Mouse (Mus musculus): ENCODE measurements around the gene Syndig1. TPM values are rescaled to one million over a fixed set of nuclear protein-coding genes. Genes with fewer than 3 reads are reported as not detected.

Gene Syndig1
- total and polyA plus RNA-seq, 2 experiments = not detected

DNA sequence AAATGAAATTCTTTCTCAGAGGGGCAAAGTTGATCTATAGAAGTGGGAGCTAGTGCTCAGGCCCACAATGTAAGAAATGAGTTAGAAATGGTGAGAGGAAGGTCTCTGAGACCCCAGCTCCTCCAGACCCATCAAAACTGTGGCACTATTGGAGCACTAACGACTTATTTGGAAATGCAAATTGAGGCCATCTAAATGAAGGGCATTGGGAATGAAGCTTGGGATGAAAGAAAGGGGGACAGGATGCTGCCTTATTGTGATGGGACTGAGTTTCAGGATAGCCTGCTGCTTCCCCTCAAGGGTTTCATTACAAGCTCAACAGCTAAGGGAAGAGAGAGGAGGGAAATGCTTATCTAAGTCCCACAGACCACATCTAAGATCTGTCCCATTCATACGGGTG, 110.6 kb downstream of the Syndig1 start:
- no peak for DNase-seq (ENCODE audit: extremely low read depth, low read depth, low spot score)
- Histone ChIP-seq H3K4me1 (ENCODE audit: control insufficient read depth, insufficient read depth, low read length) (no peaks in the 10 kb centered on the region), H3K27me3 (ENCODE audit: control insufficient read depth, insufficient read depth, low read length) (no peaks in the 10 kb centered on the region), H3K79me2 (ENCODE audit: control insufficient read depth, insufficient read depth, low read length) (no peaks in the 10 kb centered on the region), H3K36me3 (ENCODE audit: control insufficient read depth, insufficient read depth, low read length) (no peaks in the 10 kb centered on the region), H3K4me3 (ENCODE audit: insufficient read depth, low read depth, low read length) (no peak overlapping the region), H3K27ac (replicated peaks; ENCODE audit: insufficient read depth, low read depth, low read length) (no peak overlapping the region), H3K9ac (ENCODE audit: low read depth, low read length) (no peak overlapping the region)
- TF ChIP-seq POLR2A (IDR thresholded peaks at IDR 0.05; ENCODE audit: extremely low read depth, insufficient read depth, low read length) (no peak), CTCF (IDR thresholded peaks at IDR 0.05; ENCODE audit: low read depth, low read length) (no peak)
- WGBS = 42% methylated on average over 2 of the region's 2 CpGs

DNA sequence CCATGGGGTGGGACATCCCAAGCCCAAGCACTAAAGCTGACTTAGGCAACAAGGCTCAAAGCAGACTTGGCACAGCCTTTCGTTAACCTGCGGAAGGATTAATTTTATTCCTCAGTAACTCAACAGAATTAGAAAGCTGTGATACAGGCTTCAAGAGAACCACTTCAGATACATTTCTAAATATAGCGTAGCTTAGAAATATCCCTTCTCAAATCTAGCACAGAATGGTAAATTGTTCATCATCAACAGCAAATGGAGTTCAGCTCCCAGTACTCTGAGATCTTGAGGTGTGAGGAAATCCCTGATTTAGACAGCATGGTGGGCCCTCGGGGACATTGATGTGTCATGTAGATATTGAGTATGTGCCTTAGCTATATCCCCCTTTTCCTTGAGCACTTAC, 121.6 kb downstream of the Syndig1 start:
- Histone ChIP-seq H3K27ac (replicated peaks; ENCODE audit: insufficient read depth, low read depth, low read length) (no peak overlapping the region), H3K9ac (ENCODE audit: low read depth, low read length) (no peak overlapping the region), H3K4me1 (ENCODE audit: control insufficient read depth, insufficient read depth, low read length) (no peaks in the 10 kb centered on the region), H3K36me3 (ENCODE audit: control insufficient read depth, insufficient read depth, low read length) (no peaks in the 10 kb centered on the region), H3K79me2 (ENCODE audit: control insufficient read depth, insufficient read depth, low read length) (no peaks in the 10 kb centered on the region), H3K27me3 (ENCODE audit: control insufficient read depth, insufficient read depth, low read length) (no peaks in the 10 kb centered on the region), H3K4me3 (ENCODE audit: insufficient read depth, low read depth, low read length) (no peak overlapping the region)
- no peak for DNase-seq (ENCODE audit: extremely low read depth, low read depth, low spot score)
- TF ChIP-seq POLR2A (IDR thresholded peaks at IDR 0.05; ENCODE audit: extremely low read depth, insufficient read depth, low read length) (no peak), CTCF (IDR thresholded peaks at IDR 0.05; ENCODE audit: low read depth, low read length) (no peak)
- WGBS = 83% methylated on average over 4 of the region's 4 CpGs

DNA sequence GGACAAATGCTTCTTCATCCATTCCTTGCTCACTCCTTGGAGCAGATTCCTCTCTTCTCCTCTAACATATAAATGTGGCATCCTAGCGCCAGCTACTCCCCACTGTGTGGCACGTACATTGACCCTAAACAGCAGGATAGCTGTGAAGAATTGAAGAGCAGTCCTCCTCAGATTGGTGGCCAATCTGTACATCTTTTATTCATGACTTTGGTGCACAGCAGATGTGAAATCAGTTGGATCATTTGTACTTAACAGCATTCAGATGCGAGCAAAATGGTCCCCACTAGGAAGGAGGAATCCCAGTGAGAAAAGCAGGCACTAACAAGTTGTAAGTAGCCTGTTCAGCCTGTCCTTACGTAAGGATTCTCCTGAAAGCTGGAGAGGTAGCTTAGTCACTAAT, 142.0 kb downstream of the Syndig1 start:
- WGBS = 69% methylated on average over 4 of the region's 4 CpGs
- Histone ChIP-seq H3K36me3 (ENCODE audit: control insufficient read depth, insufficient read depth, low read length) (no peaks in the 10 kb centered on the region), H3K4me1 (ENCODE audit: control insufficient read depth, insufficient read depth, low read length) (no peaks in the 10 kb centered on the region), H3K27me3 (ENCODE audit: control insufficient read depth, insufficient read depth, low read length) (no peaks in the 10 kb centered on the region), H3K4me3 (ENCODE audit: insufficient read depth, low read depth, low read length) (no peak overlapping the region), H3K27ac (replicated peaks; ENCODE audit: insufficient read depth, low read depth, low read length) (no peak overlapping the region), H3K79me2 (ENCODE audit: control insufficient read depth, insufficient read depth, low read length) (no peaks in the 10 kb centered on the region), H3K9ac (ENCODE audit: low read depth, low read length) (no peak overlapping the region)
- no peak for DNase-seq (ENCODE audit: extremely low read depth, low read depth, low spot score)
- TF ChIP-seq CTCF (IDR thresholded peaks at IDR 0.05; ENCODE audit: low read depth, low read length) = no peak
- TF ChIP-seq POLR2A (IDR thresholded peaks at IDR 0.05; ENCODE audit: extremely low read depth, insufficient read depth, low read length) = no peak

DNA sequence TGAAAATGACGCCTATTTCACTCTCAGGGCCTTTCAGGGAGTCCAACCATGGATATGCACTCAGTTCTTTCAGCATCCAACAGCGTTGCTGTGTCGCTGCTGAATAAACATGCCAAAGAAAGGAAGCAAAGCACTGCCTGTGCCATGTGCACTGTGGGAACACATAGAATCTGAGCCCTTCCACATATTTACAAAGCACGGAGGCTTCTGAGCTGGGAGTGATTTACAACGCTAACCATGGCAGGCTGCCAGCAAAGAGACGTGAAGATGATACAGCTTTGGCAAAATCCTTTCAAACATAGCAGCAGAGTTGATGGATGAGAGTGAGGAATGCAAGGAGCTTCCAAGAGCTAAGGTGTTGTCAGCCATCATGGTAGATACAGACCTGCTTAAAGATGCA, 144.6 kb downstream of the Syndig1 start:
- no peaks in the 10 kb centered on the region for H3K79me2 ChIP-seq (ENCODE audit: control insufficient read depth, insufficient read depth, low read length)
- no peaks in the 10 kb centered on the region for H3K27me3 ChIP-seq (ENCODE audit: control insufficient read depth, insufficient read depth, low read length)
- no peaks in the 10 kb centered on the region for H3K36me3 ChIP-seq (ENCODE audit: control insufficient read depth, insufficient read depth, low read length)
- no peak for DNase-seq (ENCODE audit: extremely low read depth, low read depth, low spot score)
- no peaks in the 10 kb centered on the region for H3K4me1 ChIP-seq (ENCODE audit: control insufficient read depth, insufficient read depth, low read length)
- H3K9ac ChIP-seq (ENCODE audit: low read depth, low read length) = no peak overlapping the region
- TF ChIP-seq POLR2A (IDR thresholded peaks at IDR 0.05; ENCODE audit: extremely low read depth, insufficient read depth, low read length) (no peak), CTCF (IDR thresholded peaks at IDR 0.05; ENCODE audit: low read depth, low read length) (no peak)
- no peak overlapping the region for H3K27ac ChIP-seq (replicated peaks; ENCODE audit: insufficient read depth, low read depth, low read length)
- 77% methylated on average over 6 of the region's 6 CpGs for WGBS
- H3K4me3 ChIP-seq (ENCODE audit: insufficient read depth, low read depth, low read length) = no peak overlapping the region

DNA sequence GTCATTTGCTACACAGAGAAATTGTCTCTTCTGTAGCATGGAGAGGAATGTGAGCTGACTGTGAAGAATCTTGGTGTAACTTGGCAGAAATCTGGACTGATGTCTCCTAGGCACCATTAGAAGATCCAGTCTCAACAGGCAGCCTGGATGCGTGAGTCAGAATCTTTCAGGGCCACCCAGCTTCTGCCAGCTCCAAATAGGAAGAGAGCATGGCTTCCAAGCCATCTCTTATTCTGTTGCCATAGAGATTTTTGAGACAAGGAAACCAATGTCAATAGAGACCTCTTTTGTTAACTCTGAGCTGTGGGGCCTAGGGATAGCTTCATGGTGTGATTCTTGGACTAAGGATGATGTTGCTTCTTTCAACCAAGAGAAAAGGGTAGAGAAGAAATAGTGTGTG, 151.4 kb downstream of the Syndig1 start:
- WGBS = 84% methylated on average over 1 of the region's 1 CpGs
- Histone ChIP-seq H3K27ac (replicated peaks; ENCODE audit: insufficient read depth, low read depth, low read length) (no peak overlapping the region), H3K9ac (ENCODE audit: low read depth, low read length) (no peak overlapping the region), H3K27me3 (ENCODE audit: control insufficient read depth, insufficient read depth, low read length) (no peaks in the 10 kb centered on the region), H3K4me1 (ENCODE audit: control insufficient read depth, insufficient read depth, low read length) (no peaks in the 10 kb centered on the region), H3K36me3 (ENCODE audit: control insufficient read depth, insufficient read depth, low read length) (no peaks in the 10 kb centered on the region), H3K4me3 (ENCODE audit: insufficient read depth, low read depth, low read length) (no peak overlapping the region), H3K79me2 (ENCODE audit: control insufficient read depth, insufficient read depth, low read length) (no peaks in the 10 kb centered on the region)
- TF ChIP-seq POLR2A (IDR thresholded peaks at IDR 0.05; ENCODE audit: extremely low read depth, insufficient read depth, low read length) = no peak
- no peak for TF ChIP-seq CTCF (IDR thresholded peaks at IDR 0.05; ENCODE audit: low read depth, low read length)
- no peak for DNase-seq (ENCODE audit: extremely low read depth, low read depth, low spot score)

DNA sequence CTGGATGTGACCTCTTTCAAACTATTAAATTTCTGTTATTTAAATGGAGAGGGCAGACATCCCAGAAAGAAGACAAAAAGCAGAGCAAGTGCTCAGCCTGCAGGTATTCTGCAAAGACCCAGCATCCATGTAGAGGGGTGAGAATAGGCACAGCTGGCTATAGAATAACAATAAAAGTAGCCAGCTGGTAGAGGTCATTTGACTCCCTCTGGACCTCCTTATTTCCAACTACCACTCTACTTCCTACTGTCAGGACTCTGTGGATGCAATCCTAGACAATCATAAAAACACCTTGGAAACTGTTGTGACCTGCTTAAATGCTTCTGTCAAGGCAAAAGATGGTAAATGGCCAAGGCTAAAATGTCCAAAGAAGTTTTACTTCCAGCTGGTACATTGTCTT, 153.5 kb downstream of the Syndig1 start:
- no peak overlapping the region for H3K9ac ChIP-seq (ENCODE audit: low read depth, low read length)
- no peaks in the 10 kb centered on the region for H3K36me3 ChIP-seq (ENCODE audit: control insufficient read depth, insufficient read depth, low read length)
- no peak for TF ChIP-seq POLR2A (IDR thresholded peaks at IDR 0.05; ENCODE audit: extremely low read depth, insufficient read depth, low read length)
- TF ChIP-seq CTCF (IDR thresholded peaks at IDR 0.05; ENCODE audit: low read depth, low read length) = no peak
- H3K27me3 ChIP-seq (ENCODE audit: control insufficient read depth, insufficient read depth, low read length) = no peaks in the 10 kb centered on the region
- H3K4me3 ChIP-seq (ENCODE audit: insufficient read depth, low read depth, low read length) = no peak overlapping the region
- no peaks in the 10 kb centered on the region for H3K79me2 ChIP-seq (ENCODE audit: control insufficient read depth, insufficient read depth, low read length)
- no peak overlapping the region for H3K27ac ChIP-seq (replicated peaks; ENCODE audit: insufficient read depth, low read depth, low read length)
- no peak for DNase-seq (ENCODE audit: extremely low read depth, low read depth, low spot score)
- no peaks in the 10 kb centered on the region for H3K4me1 ChIP-seq (ENCODE audit: control insufficient read depth, insufficient read depth, low read length)

Measured in liver, adult 2 months (tissue).